Mouse (Mus musculus): Measurements from ENCODE around the gene Cst13. TPM values are rescaled to one million over a fixed set of nuclear protein-coding genes. Genes with fewer than 3 reads are reported as not detected.

The Cst13 gene
- total RNA-seq, 1 experiment from 2014 or later = 0.58 TPM

GRCm38 (mm10) chr2:148874617-148875334, 54.9 kb downstream of the Cst13 start:
- DNase-seq = peak; percentile 13

- DNase-seq = peak; percentile 93
Measured at GRCm38 (mm10) chr2:148875335-148875811, 55.5 kb downstream of the Cst13 start, which contains the start of gene Cst3. TSS of gene Cst3 (minus strand) at chr2:148875692.

GRCm38 (mm10) chr2:148877016-148877770, 57.3 kb downstream of the Cst13 start:
- DNase-seq = peak; percentile 50

- no peak for DNase-seq
Measured at GRCm38 (mm10) chr2:148878641-148879130, 58.8 kb downstream of the Cst13 start.

- DNase-seq = no peak
Measured at GRCm38 (mm10) chr2:148879199-148879598, 59.3 kb downstream of the Cst13 start.

Other genes starting within 250 kb of the Cst13 start
- 22.6 and 25.7 TPM in 2 replicates for gene Nxt1, start 147.5 kb upstream of the Cst13 start, total RNA-seq (2021)
- gene Gzf1, start 139.1 kb upstream of the Cst13 start, total RNA-seq (2021) = 28.8 and 36.0 TPM in 2 replicates
- 6.6 and 8.7 TPM in 2 replicates for gene Napb, start 87.6 kb upstream of the Cst13 start, total RNA-seq (2021)
- gene Cstl1, start 69.7 kb upstream of the Cst13 start, total RNA-seq (2021) = 0.52 TPM in 1 of 2 replicates, not detected in the other
- not detected in 2 replicates for gene Cst11, start 48.6 kb upstream of the Cst13 start, total RNA-seq (2021)
- not detected in 2 replicates for gene 8030411F24Rik, start 38.1 kb upstream of the Cst13 start, total RNA-seq (2021)
- not detected in 2 replicates for gene Cst12, start 30.7 kb upstream of the Cst13 start, total RNA-seq (2021)
- gene Cst8, start 21.3 kb upstream of the Cst13 start, total RNA-seq (2021) = 172 and 207 TPM in 2 replicates
- gene Cst9, start 15.1 kb downstream of the Cst13 start, total RNA-seq (2021) = not detected in 2 replicates
- gene 9230104L09Rik, start 45.0 kb downstream of the Cst13 start, total RNA-seq (2021) = 1.2 TPM in 1 of 2 replicates, not detected in the other
- gene Cst3, start 55.6 kb downstream of the Cst13 start, total RNA-seq (2021) = 728 and 742 TPM in 2 replicates
- not detected in 2 replicates for gene Gm1330, start 183.2 kb downstream of the Cst13 start, total RNA-seq (2021)
- not detected in 2 replicates for gene Gm10750, start 197.2 kb downstream of the Cst13 start, total RNA-seq (2021)

Data from adrenal gland, postnatal 25 days (tissue).